Mouse (Mus musculus) cerebellum, postnatal 36 days (tissue): ENCODE results near the gene Gm16181.

Experiments used
- DNase-seq, 2 experiments: peaks; one replicate each; pipeline ENCODE4 v3.0.0; 2021 to 2022; ENCODE audit warnings: mixed read lengths in 2 of 2

The Gm16181 gene

DNA sequence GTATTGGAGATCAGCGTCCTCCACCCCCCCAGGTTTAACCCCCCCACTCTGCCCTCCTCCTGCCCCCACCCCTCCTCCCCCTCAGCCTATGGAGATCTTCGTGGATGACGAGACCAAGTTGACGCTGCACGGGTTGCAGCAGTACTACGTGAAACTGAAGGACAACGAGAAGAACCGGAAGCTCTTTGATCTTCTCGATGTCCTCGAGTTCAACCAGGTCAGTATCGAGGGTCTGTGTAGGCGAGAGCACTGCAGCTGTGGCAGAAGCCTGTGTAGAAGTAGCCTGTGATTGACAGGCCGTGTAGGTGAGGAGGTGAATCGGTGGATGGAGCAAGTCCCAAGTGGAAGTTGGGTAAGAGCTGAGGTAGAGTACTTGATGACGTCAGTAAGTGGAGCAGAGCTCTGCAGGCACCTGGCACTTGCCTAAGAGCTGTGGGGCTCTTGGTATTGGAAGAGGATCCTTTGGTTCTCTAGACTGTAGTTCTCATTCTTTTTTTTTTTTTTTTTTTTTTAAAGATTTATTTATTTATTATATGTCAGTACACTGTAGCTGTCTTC, 30.6 kb downstream of the Gm16181 start:
- no peak for DNase-seq

- no peak for DNase-seq
Observed at GRCm38 (mm10) chr17:35251981-35252380, 31.3 kb downstream of the Gm16181 start.

DNA sequence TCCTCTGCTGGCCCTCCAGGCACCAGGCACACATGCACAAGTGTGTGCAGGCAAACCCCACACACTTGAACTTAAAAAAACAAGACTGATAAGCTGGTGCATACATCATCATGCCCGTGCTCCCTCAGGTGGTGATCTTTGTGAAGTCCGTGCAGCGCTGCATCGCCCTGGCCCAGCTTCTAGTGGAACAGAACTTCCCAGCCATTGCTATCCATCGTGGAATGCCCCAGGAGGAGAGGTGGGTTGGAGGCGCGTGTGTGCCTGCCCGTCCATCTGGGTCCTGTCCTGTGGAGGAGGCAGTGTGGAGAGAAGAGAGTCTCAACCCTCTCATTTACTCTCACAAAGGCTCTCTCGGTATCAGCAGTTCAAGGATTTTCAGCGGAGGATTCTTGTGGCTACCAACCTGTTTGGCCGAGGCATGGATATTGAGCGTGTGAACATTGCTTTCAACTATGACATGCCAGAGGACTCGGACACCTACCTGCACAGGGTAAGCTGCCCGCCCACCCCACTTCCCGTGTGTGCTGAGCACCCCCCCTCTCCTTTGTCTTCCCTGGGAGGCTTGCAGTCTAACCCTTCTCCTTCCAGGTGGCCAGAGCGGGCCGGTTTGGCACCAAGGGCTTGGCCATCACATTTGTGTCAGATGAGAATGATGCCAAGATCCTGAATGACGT, 32.1 kb downstream of the Gm16181 start:
- no peak for DNase-seq

DNA sequence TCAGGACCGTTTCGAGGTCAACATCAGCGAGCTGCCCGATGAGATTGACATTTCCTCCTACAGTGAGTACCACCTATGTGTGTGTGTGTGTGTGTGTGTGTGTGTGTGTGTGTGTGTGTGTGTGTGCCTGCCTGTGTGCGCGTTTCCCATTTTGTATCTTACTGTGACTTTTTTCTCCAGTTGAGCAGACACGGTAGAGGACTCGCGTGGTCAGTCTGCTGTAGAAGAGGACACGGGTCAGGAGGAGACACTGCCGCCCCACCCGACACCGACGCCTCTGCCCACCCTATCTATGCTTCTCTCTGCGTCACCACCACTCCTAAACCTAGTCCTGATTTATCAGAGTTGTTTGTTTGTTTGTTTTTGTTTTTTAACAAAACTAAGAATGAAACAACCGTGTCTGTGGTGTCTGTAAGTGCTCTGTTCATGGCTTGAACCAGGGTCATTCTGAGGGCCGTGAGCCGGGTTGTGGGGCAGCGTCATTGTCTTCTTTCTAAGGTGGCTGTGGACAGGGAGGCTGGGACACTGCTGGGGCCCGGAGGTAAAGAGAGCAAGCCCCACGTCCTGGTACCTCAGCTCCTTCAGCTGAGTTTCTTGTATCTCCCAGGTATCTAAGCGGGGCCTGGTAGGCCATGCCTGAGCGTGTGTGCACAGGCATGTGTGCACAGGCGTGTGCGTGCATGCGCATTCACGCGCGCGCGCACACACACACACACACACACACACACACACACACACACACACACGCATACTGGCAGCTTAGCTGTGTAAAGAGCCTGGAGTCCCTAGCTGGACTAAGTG, 32.9 kb downstream of the Gm16181 start:
- DNase-seq: no peak

GRCm38 (mm10) chr17:35254241-35255098, 33.8 kb downstream of the Gm16181 start:
- DNase-seq: peak; percentile 67 to 68

DNA sequence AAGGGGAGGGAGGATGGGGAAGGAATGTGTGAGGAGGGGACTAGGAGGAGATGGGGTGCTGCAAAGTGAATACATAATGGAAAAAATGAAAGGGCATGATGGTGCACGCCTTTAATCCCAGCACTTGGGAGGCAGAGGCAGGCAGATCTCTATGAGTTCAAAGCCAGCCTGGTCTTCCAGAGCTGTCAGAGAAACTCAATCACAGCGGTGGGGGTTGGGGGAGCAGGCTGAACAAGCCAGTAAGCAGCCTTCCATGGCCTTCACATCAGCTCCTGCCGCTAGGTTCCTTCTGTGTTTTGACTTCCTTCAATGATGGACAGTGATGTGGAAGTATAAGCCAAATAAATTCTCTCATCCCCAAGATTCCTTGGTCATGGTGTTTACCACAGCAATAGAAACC, 34.7 kb downstream of the Gm16181 start:
- no peak for DNase-seq

GRCm38 (mm10) chr17:35255704-35256103, 35.1 kb downstream of the Gm16181 start:
- no peak for DNase-seq

- no peak for DNase-seq
Observed at GRCm38 (mm10) chr17:35257378-35257777, 36.7 kb downstream of the Gm16181 start.

GRCm38 (mm10) chr17:35257824-35258491, 37.3 kb downstream of the Gm16181 start:
- DNase-seq: peak; percentile 94 to 98

DNA sequence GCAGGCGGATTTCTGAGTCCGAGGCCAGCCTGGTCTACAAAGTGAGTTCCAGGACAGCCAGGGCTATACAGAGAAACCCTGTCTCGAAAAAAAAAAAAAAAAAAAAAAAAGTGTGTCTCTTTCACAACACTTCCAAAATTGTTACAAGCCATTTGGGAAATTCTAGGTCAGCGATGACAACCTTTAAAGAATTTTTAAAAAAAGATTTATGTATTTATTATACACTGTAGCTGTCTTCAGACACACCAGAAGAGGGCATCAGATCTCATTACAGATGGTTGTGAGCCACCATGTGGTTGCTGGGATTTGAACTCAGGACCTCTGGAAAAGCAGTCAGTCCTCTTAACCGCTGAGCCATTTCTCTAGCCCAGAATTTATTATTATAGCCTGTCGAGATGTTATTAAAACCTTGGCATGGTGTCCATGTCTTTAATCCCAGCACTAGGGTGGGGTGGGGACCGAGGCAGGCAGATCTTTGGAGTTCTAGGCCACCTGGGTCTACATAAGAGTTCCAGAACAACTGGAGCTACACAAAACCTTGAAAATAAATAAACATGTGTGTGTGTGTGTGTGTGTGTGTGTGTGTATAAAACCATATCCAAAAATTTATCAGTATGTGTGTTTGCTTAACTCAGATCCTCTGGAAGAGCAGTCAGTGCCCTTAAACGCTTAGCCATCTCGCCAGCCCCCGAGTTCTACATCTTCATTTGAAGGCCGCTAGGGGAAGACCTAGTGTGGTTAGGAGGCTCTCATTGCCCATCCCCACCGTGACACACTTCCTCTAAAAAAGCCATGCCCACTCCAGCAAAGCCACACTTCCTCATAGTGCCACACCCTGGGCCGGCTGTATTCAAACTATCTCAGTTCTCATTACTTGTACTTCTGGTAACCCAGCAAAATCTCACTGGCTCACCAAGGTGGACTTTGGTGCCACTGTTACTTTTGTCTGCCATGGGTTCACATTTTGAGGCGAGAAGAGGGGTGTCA, 38.2 kb downstream of the Gm16181 start:
- no peak for DNase-seq

DNA sequence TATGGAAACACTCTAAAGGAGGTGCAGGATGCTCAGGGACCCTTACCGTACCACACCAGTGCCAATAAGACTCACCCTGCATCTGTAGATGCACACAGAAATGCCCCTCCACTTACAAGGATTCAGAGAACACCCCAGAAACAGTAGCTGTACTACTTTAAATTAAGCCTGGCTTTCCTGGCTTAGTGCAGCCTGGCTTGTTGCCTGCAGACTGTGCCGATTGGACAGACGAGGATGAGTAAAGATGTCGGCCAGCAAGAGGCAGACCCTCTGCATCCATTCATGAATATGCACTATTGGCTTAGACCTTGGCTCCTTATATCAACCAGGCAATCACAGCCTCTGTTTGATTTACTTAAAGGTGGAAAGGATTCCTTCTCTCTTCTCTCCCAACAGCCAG, 39.0 kb downstream of the Gm16181 start:
- DNase-seq: no peak

DNA sequence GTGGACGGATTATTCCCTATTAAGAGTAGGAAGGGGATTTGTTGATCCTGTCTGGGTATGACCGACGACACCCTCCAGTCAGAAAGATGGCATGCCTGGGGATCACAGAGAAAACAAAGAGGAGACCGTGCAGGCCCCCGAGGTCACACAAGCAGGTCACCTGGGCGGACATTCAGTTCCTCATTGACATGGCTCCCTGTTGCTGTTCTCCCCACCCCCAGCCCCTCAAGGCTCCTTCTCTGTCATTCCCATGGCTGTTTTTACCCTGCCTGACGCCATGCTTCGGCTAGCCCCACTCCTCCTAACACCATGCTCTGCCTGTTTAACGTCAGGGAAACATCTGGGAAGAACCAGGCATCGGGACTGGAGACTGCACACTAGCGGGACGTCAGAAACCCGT, 41.0 kb downstream of the Gm16181 start:
- DNase-seq: no peak

- peak; percentile 96 to 98 for DNase-seq
Observed at GRCm38 (mm10) chr17:35262664-35263522, 42.3 kb downstream of the Gm16181 start, which contains the start of gene H2-D1. Gene H2-D1 (plus strand): TSS chr17:35262730.

GRCm38 (mm10) chr17:35263523-35263883, 42.9 kb downstream of the Gm16181 start:
- no peak for DNase-seq

- no peak for DNase-seq
Observed at GRCm38 (mm10) chr17:35267399-35268086, 46.9 kb downstream of the Gm16181 start.

- DNase-seq: no peak
Observed at GRCm38 (mm10) chr17:35269653-35270347, 49.2 kb downstream of the Gm16181 start.

GRCm38 (mm10) chr17:35272249-35272648, 51.6 kb downstream of the Gm16181 start:
- no peak for DNase-seq
